Mouse (Mus musculus): ENCODE data around the gene Mdfic. TPM values are rescaled to one million over a fixed set of nuclear protein-coding genes. Genes with fewer than 3 reads are reported as not detected.

Mdfic gene
- polyA plus RNA-seq, 1 experiment from 2014 or later: 1.1 TPM

DNA sequence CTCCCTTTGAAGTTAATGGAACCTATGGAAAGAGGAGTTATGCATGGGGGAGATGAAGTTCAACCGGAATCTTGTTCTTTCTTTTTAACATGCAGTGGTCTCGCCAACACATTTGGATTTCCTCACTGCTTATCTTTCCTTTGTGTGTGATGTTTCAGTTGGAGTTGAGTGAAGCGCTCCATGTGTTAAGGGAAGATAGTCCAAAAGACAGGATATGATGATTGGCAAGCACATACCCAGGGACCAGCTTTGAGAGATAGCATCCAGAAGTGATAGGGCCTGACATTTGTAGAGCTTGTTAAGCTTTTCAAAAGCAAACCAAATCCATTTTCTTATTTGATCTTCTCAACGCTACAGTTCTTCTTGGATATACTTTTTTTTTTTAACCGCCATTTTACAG, 86.9 kb downstream of the Mdfic start:
- no peak for ATAC-seq (ENCODE audit: low FRiP score)
- 96% methylated on average over 5 of the region's 5 CpGs for WGBS
- no peaks in the 10 kb centered on the region for H3K9me3 ChIP-seq (replicated peaks)
- H3K9ac ChIP-seq (replicated peaks): no peak overlapping the region
- no peak overlapping the region for H3K4me2 ChIP-seq
- H3K36me3 ChIP-seq: no peaks in the 10 kb centered on the region
- H3K4me1 ChIP-seq: no peaks in the 10 kb centered on the region
- H3K27ac ChIP-seq (replicated peaks): no peak overlapping the region
- H3K4me3 ChIP-seq (replicated peaks): no peak overlapping the region
- H3K27me3 ChIP-seq (replicated peaks): no peaks in the 10 kb centered on the region

DNA sequence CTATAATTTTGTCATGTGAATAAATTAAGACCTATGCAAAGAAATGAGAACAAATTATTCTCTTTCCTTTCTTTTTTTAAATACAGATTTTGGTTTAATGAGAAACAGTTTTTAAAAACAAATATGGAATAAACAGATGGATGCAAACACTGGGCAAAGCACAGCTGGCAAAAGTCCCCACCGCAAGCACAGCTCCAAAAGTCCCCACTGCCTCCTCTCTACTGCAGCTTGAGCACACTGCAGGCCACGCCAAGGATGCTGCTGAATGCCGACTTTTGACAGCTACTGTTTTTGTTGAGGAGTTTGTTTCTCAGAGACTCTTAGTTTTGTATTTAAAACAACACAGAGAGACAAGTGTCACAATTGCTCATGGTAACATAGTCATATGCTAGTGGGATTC, 104.8 kb downstream of the Mdfic start:
- Histone ChIP-seq H3K27me3 (replicated peaks) (no peaks in the 10 kb centered on the region), H3K4me2 (no peak overlapping the region), H3K36me3 (no peaks in the 10 kb centered on the region), H3K9ac (replicated peaks) (no peak overlapping the region), H3K9me3 (replicated peaks) (no peaks in the 10 kb centered on the region), H3K4me1 (no peaks in the 10 kb centered on the region), H3K4me3 (replicated peaks) (no peak overlapping the region), H3K27ac (replicated peaks) (no peak overlapping the region)
- 82% methylated on average over 3 of the region's 3 CpGs for WGBS
- no peak for ATAC-seq (ENCODE audit: low FRiP score)

DNA sequence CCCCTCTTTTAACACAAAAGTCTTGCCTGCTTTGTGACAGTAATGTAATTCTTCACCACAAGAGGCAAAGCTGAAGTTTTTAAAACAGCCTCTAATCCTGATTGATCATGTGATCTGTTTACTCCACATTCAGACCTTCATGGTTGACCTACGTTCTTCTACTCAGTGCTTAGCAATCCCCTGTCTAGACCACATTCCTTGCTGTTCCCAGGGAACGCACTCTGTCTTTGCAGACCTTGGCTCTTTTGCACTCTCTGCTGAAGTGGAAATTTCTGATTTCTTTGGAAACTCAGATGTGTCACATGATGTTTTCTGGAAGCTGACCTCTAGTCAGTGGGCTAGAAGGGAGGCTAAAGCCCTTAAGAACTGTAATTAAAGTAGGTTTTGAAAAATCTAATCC, 109.4 kb downstream of the Mdfic start:
- Histone ChIP-seq H3K4me3 (replicated peaks) (no peak overlapping the region), H3K36me3 (no peaks in the 10 kb centered on the region), H3K4me1 (no peaks in the 10 kb centered on the region), H3K4me2 (no peak overlapping the region), H3K27ac (replicated peaks) (no peak overlapping the region), H3K9ac (replicated peaks) (no peak overlapping the region), H3K27me3 (replicated peaks) (no peaks in the 10 kb centered on the region), H3K9me3 (replicated peaks) (no peaks in the 10 kb centered on the region)
- no peak for ATAC-seq (ENCODE audit: low FRiP score)
- 59% methylated on average over 2 of the region's 2 CpGs for WGBS

DNA sequence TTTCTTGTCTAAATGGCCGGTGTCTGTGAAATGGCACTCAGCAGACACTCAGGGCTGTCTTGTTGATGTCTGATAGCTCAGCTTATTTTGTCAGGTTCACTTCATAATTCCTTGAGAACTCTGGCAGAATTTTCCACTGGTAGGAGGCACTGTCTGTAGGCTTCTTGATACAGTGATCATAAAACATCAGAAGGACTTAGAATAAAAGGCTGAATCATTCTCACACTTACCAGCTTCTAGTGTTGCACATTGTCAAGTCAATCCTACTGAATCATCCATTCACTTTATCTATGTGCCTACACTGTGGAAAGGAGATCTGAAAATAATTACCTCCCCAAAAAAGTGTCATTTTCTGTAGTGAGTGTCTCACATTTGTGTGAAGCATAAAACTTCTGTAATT, 110.2 kb downstream of the Mdfic start:
- Histone ChIP-seq H3K9ac (replicated peaks) (no peak overlapping the region), H3K27me3 (replicated peaks) (no peaks in the 10 kb centered on the region), H3K9me3 (replicated peaks) (no peaks in the 10 kb centered on the region), H3K27ac (replicated peaks) (no peak overlapping the region), H3K4me3 (replicated peaks) (no peak overlapping the region), H3K4me1 (no peaks in the 10 kb centered on the region), H3K4me2 (no peak overlapping the region), H3K36me3 (no peaks in the 10 kb centered on the region)
- 96% methylated on average over 1 of the region's 1 CpGs for WGBS
- ATAC-seq (ENCODE audit: low FRiP score): no peak

DNA sequence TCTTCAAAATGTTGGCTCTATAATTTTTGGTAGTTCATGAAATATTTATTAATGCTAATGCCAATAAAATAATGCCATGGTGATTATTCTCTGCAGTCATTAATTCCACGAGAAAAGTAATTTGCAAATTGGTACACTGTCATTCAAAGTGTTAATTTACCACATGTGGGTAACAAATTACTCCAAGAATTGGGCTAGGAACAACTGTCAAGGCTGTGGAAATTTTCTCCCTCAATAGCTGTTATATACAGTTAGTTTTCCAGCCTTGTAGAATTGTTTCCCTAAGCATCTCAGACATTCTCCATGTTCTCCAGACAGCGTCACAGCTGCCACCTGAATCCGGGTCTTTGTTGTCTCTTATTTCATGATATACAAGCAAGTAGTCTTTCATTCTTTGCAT, 117.2 kb downstream of the Mdfic start:
- Histone ChIP-seq H3K4me1 (no peaks in the 10 kb centered on the region), H3K9me3 (replicated peaks) (no peaks in the 10 kb centered on the region), H3K27me3 (replicated peaks) (no peaks in the 10 kb centered on the region), H3K36me3 (no peaks in the 10 kb centered on the region), H3K9ac (replicated peaks) (no peak overlapping the region), H3K27ac (replicated peaks) (no peak overlapping the region), H3K4me3 (replicated peaks) (no peak overlapping the region), H3K4me2 (no peak overlapping the region)
- no peak for ATAC-seq (ENCODE audit: low FRiP score)
- WGBS: 67% methylated on average over 3 of the region's 3 CpGs

DNA sequence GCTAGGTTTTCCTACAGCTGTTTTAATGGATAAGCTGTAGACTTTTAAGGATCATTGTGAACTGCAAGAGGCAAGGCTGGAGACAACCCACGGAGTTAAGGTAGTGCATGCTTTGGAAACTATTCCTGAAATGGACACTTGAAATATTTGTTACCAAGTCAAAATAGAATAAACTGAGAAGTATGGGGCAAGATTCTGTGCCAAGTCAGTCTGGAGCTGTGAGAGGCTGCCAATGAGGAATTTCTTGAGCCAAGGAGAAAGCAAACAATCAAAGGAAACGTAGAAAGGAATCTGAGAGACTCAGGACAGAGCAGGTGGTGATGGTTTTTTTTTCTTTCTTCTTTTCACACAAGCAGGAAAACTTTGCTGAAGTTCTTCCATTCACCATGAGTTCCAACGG, 119.4 kb downstream of the Mdfic start:
- H3K4me2 ChIP-seq: no peak overlapping the region
- 81% methylated on average over 3 of the region's 3 CpGs for WGBS

DNA sequence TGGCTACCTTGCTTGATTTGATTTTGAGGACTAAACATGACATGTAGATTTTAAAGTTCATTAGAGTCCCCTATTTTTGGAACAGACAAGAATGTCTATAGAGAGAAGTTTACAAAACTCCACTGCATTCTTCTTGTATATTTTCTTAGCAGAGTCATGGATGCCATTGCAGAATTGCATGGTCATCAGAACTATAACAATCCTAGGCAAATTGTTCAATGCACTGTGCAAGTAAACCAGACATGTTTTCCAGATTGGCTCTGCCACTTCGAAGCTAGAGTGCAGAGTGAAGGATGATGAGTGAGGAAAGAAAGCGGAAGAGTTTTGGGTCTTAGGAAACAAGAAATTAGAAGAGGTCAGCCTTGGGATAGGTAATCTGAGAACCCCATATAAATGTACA, 120.0 kb downstream of the Mdfic start:
- Histone ChIP-seq H3K27me3 (replicated peaks) (no peaks in the 10 kb centered on the region), H3K27ac (replicated peaks) (no peak overlapping the region), H3K4me2 (no peak overlapping the region), H3K36me3 (no peaks in the 10 kb centered on the region), H3K9ac (replicated peaks) (no peak overlapping the region), H3K9me3 (replicated peaks) (no peaks in the 10 kb centered on the region), H3K4me1 (no peaks in the 10 kb centered on the region), H3K4me3 (replicated peaks) (no peak overlapping the region)
- ATAC-seq (ENCODE audit: low FRiP score): no peak
- 98% methylated on average over 2 of the region's 2 CpGs for WGBS

More for the DNA sequence above, 119.4 kb downstream of the Mdfic start:
- Histone ChIP-seq H3K9me3 (replicated peaks) (no peaks in the 10 kb centered on the region), H3K4me3 (replicated peaks) (no peak overlapping the region), H3K27ac (replicated peaks) (no peak overlapping the region), H3K4me1 (no peaks in the 10 kb centered on the region), H3K9ac (replicated peaks) (no peak overlapping the region), H3K27me3 (replicated peaks) (no peaks in the 10 kb centered on the region), H3K36me3 (no peaks in the 10 kb centered on the region)
- ATAC-seq (ENCODE audit: low FRiP score): no peak

DNA sequence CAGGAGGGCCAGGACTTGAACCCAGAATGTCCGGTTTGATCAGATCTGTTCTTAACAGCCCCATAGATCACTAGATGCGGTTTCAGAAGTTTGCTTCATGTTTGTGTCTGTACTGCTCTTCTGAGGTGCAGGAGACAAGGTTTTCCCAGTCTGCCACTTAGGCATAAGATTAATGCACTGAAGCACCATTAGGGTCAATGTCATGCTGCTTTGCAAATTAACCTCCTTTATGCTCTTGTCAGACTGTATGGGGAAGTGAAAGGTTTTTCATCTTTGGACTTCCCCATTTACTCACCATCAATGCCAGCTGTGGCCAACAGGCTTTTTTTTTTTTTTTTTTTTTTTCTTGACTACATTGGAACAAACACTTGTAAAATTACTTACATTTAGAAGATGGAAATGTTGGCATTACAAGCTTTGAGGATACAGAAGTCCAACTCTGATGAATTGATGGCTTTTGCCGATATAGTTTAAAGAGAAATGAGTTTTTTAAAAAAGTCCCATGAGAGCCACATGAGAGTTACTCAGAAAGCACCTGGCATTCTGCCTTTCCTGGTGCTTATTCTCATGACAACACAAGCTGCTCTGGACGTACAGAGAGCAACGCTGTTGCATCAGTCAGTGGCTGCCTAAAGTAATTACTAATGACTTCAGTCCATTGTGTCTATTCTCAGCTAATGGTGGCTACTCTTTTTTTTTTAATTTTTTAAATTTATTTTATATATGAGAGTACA, 121.2 kb downstream of the Mdfic start:
- WGBS: 46% methylated on average over 5 of the region's 5 CpGs
- H3K4me2 ChIP-seq: no peak overlapping the region
- H3K36me3 ChIP-seq: no peaks in the 10 kb centered on the region
- H3K9me3 ChIP-seq (replicated peaks): no peaks in the 10 kb centered on the region
- no peak overlapping the region for H3K9ac ChIP-seq (replicated peaks)
- H3K4me1 ChIP-seq: no peaks in the 10 kb centered on the region
- no peak for ATAC-seq (ENCODE audit: low FRiP score)
- H3K27me3 ChIP-seq (replicated peaks): no peaks in the 10 kb centered on the region
- H3K27ac ChIP-seq (replicated peaks): no peak overlapping the region
- H3K4me3 ChIP-seq (replicated peaks): no peak overlapping the region

DNA sequence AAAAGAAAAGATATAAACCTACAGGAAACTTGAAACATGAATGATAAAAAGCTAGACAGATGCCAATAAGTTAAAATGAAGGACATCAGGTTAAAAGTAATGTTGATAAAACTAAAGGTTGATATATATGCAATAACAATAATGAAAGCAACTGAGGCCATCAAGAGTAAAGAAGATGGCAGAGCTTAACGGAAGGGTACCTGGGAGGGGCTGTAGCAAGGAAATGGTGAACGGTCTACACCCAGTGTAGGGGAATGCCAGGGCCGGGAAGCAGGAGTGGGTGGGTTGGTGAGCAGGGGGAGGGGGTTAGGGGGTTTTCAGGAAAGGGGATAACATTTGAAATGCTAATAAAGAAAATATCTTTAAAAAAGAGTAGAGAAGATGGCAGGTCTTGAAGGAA, 122.8 kb downstream of the Mdfic start:
- H3K27me3 ChIP-seq (replicated peaks): no peaks in the 10 kb centered on the region
- H3K9ac ChIP-seq (replicated peaks): no peak overlapping the region
- 93% methylated on average over 3 of the region's 3 CpGs for WGBS
- H3K9me3 ChIP-seq (replicated peaks): no peaks in the 10 kb centered on the region
- no peaks in the 10 kb centered on the region for H3K4me1 ChIP-seq
- no peak overlapping the region for H3K4me3 ChIP-seq (replicated peaks)
- ATAC-seq (ENCODE audit: low FRiP score): no peak
- H3K4me2 ChIP-seq: no peak overlapping the region
- H3K36me3 ChIP-seq: no peaks in the 10 kb centered on the region
- no peak overlapping the region for H3K27ac ChIP-seq (replicated peaks)

DNA sequence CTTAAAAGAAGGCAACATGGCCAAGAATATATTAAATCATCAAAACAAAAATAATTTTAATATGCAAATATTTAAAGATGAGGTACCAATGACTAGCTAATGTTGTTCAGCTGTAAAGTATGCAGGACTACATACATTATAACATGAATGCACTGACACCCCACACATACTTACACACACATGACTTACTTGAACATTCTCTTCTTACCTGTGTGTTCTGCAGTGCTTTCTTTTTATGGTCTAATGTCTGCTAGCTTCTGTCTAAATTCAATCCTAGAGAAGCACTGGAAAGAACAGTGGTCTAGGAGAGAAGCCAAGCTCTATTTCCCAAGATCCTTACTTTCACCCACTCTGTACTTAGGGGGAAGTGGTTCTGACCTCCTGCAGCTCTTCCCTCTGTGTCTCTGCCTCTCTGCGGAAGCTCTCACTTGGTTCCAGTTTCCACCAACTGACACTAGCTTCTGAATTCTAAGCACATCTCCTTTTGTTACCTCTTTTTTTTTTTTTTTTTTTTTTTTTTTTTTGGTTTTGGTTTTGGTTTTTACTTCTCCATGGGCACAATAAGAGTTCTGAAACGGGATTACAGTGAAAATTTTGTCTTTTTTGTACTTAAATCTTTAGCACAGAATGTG, 125.4 kb downstream of the Mdfic start:
- H3K9ac ChIP-seq (replicated peaks): no peak overlapping the region
- no peaks in the 10 kb centered on the region for H3K9me3 ChIP-seq (replicated peaks)
- H3K27ac ChIP-seq (replicated peaks): no peak overlapping the region
- no peak overlapping the region for H3K4me2 ChIP-seq
- no peaks in the 10 kb centered on the region for H3K36me3 ChIP-seq
- ATAC-seq (ENCODE audit: low FRiP score): no peak
- no peak overlapping the region for H3K4me3 ChIP-seq (replicated peaks)
- no peaks in the 10 kb centered on the region for H3K4me1 ChIP-seq
- whole genome bisulfite sequencing: 76% methylated on average over 2 of the region's 2 CpGs
- H3K27me3 ChIP-seq (replicated peaks): no peaks in the 10 kb centered on the region
